Mouse (Mus musculus) bone marrow, adult 2 months (tissue): ENCODE results near the gene Pak7.

Experiments
- CTCF ChIP-seq: fragments of 200-500 bp; IDR thresholded peaks from 2 replicates; pipeline ENCODE4 v1.5.1; 2011; ENCODE audit warnings: low read length, control low read depth; ENCODE audit not compliant: control insufficient read depth, insufficient read depth
- POLR2A ChIP-seq: fragments of 200-500 bp; IDR thresholded peaks from 2 replicates; pipeline ENCODE4 v1.6.1; 2011; ENCODE audit warnings: low read depth, mild to moderate bottlenecking, control low read depth, low read length, borderline replicate concordance; ENCODE audit not compliant: control insufficient read depth

DNA sequence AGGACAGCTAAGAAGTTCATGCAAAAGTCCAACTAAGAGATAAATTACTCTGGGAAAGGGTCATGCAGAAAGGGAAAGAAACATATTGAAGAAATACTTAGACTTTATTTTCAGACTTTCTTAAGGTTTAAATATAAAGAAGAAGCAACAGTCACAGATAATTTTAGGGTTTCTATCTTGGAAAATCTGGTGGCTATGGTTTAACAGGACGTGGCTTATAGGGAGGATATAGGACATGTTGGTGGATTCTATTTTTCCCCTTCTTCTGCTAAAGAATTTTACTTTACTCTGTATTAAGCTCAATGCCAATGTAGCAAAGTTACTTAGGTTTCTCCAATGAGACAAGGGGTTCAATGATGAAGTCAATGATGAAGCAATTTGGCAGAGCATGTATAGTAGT, 31.8 kb upstream of the Pak7 start:
- TF ChIP-seq POLR2A (no peak), CTCF (no peak)
